Mouse (Mus musculus) retina, embryonic 14.5 days (tissue): ENCODE measurements around the gene Dnajc4.
A peak's percentile ranks its signal among the peaks of the same experiment; 100 is the strongest.

Experiments
- DNase-seq: peaks from one replicate; pipeline ENCODE4 v3.0.0-alpha.2; 2015; ENCODE audit warnings: low spot score

Gene Dnajc4

DNA sequence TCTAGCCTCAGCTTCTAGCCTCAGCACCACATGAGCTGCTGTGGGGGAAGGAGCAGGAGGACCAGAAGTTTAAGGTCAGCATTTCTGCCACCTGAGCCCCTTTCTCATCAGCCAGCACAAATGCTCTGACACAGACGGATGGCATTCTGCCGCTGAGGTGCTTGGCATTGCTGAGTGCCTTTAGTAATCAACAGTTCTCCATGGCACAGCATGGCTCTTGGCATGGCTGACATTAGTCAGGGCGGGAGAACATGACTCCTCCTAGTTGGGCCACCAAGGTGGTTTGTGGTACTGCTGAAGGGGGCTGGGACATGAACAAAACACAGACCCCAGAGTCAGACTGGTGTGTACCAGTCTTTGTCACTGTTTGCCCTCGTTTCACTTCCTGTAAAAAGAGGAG, 44.2 kb downstream of the Dnajc4 start:
- no peak for DNase-seq

DNA sequence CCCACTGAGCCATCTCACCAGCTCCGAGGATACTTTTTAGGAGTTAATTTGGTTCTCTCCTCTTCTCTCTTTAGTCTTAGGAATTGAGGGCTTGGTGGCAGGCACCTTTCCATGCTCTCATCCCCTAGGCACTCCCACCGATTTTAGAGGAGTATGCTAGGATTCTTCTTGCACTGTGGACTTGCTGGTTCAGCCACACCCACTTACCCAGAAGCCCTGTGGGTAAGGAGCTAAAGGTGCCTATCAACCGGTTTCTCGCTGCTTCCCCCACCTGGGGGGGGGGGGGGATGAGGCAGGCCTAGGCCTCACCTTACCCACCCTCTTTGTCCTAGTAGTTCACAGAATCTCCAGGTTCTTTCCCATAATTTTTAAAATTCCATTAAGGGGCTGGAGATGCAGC, 44.6 kb downstream of the Dnajc4 start:
- DNase-seq, result no peak

DNA sequence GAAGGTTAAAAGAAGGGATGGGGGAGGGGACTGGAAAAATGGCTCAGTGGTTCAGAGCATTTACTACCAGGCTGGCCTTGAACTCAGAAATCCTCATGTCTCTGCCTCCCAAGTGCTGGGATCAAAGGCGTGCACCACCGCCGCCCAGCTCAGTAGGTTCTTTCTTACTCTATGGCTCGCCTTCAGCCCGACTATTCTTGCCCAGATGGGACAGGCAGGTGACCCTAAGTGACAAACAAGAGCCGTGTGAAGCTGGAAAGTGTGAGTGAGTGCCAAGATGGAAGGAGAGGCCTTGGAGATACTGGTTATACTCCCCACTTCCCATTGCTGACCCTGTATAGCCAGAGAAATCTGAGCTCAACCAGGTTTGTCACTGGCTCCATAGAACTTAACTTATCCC, 48.7 kb downstream of the Dnajc4 start:
- no peak for DNase-seq

DNA sequence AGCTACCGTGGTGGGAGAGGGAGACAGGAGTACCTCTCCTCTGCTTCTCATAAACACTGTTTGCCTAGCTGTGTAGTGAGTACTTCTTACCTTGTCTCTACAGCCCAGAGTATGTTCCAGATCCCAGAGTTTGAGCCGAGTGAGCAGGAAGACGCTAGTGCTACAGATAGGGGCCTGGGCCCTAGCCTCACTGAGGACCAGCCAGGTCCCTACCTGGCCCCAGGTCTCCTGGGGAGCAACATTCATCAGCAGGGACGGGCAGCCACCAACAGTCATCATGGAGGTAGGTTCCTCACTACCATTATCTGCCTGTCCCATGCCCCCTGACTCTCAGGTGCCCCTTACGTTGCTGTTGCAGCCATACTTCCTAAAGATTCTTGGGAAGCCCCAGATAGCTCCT, 49.6 kb downstream of the Dnajc4 start:
- DNase-seq, result no peak

DNA sequence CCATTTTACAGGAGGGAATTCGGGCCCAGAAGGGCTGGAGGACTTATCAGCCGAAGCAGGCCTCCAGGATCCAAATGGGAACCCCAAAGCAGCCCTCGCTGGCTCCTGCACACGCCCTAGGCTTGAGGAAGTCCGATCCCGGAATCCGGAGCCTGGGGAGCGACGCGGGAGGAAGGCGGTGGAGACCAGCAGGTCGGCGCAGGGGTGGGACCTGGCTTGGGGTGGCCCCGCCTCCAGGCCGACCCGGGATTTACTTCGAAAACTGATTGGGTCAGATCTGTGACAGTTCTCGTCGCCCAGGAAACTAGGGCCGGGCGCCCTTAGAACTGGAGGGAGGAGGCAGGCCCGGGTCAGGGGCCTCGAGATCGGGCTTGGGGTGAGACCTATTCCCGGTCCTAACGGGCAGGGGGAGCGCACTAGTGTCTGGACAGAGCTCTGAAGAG, 50.1 kb downstream of the Dnajc4 start, which contains the start of gene Gpr137:
Gpr137 (minus strand) TSS at position 232 of the 443 bp plus-strand sequence.
- DNase-seq, result peak; percentile 93

DNA sequence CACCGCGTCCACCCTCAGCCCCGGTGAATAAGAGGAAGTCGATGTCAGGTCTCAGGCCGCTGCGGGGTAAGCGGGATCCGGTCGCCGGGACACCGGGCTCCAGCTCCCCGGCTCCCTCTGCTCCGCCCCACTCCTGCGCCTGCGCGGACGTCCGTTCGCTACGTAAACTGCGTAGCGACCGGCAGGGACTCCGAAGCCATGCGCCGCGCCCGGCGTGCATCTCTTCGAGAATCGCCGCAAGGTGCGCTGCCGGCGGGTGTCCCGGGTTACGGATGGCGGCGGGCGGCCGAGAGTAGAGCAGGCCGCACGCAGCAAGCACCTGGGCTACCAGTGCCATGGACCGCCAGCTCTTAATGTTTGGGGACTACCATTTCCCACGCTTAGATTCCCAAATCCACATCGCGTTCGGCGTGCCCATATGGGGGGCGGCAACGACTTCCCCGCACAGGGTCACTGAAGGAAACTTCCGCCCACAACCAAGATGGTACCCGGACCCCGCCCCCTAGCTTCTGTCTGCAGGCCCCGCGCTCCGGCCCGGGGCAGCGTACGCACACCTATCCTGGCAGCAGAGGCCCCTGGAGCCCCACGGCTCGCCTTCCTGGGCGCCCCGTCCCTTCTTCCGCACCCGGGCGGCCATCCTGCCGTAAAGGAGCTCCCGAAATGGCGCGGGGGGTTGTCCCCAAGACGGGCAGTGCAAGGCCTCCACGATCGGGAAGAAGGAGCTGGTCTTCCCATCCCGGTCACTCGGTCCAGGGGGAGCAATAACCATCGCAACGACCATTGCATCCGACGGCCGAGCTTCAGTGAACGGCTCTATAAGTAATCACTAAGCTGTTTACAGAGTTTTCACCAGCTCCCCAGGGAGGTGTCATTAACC, 50.8 kb downstream of the Dnajc4 start, which contains the start of gene Bad:
Bad (plus strand) TSS at position 490 of the 877 bp plus-strand sequence.
- peak; percentile 96 for DNase-seq

DNA sequence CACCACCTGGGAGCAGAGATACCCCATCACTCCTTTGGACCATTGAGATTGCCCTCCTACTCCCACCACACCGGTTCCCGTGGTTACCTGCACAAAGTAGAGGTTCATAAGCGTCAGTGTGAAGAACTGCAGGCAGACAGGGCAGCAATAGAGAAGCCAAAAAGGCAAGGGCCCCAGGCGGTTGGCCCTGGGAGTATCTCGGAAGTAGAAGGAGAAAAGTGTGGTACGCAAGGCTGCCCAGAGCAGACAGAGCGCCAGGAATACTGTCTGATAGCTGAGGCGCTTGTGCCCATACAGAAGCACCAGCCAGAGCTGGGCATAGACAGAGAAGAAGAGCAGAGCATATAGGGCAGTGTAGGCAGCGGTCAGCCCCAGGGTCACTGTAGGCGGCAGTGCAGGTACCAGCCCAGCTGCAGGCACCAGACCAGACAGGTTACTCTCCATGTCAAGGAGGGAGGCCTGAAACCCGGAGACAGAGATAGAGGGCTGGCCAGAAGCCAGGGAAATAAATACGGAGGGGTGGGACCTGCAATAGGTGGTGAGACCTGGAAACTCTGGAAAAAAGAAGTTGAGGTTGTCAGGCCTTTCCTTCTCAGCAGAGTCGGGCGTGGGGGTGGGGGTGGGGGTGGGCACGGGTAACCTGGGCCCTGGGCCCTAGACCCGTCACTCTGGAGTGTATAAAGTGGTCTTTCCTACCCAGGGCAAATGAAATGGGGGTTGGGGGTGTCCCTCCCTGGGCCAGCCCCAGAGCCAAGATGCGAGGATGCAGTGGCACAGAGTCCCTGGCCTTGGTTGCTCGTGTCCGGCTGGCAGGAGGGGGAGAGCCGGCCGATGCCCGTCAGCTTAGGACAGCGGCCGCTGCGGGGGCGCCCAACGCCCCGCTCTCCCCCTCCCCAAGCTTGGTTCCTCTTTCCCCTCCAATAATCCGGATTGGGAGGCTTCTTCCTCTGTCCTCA, 51.7 kb downstream of the Dnajc4 start:
- DNase-seq, result no peak

DNA sequence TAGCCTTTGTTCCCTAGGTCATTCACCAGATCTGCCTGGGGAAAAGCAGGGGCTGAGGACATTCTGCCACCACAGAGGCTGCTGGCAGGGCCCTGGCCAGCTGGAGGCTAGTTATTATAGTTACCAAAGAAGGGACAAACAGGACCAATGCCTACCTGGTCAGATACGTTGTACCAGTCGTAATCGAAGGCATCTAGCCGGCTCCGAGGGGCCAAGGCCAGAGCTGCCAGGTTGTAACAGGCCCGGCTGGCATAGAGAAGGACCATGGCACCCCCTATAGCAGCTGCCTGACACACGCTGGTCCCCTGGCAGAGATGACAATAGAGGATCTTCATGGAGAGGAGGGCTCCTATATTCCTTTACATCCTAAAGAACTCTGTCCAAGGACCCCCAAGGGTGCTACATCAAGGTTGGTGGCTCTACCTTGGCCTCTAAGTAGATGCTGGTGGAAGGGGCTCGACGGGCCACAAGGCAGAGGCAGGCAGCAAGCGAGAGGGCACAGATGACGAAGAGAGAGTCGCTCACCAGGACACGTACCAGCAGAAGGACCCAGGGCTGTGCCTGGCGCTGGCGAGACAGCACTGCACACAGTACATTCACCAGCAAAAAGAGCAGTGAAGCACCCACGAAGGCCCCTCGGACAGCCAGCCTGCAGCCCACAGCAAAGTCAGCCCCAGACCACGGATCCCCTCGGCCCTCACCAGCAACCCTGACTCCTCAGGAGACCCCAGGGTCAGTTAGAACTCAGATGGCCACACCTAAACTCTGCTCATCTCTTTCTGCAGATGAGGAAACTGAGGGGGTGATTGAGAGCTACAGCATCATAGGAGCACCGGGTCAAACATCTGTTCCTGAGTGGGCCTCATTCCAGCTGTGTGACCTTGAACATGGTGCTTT, 53.0 kb downstream of the Dnajc4 start:
- DNase-seq, result no peak
